Mouse (Mus musculus) forebrain, embryonic 12.5 days (tissue): ENCODE measurements around the gene Rps6kb2. TPM values are rescaled to one million over a fixed set of nuclear protein-coding genes. Genes with fewer than 3 reads are reported as not detected.
"Not testable (repeated sequence)": the region's sequence is repeated elsewhere in the genome, so short reads cannot be mapped to it uniquely, and the experiment has no call there.

Source experiments
- ATAC-seq: fragments of 200-750 bp; cut with Nextera tagmentation; 2 replicates; pipeline ENCODE4 v1.8.0; 2017; ENCODE audit warnings: moderate TSS enrichment; ENCODE audit not compliant: low FRiP score
- H3K27ac ChIP-seq: fragments of 300-500 bp; sonication (generic); 2 replicates; pipeline ENCODE4 v1.5.1; 2016; ENCODE audit warnings: mild to moderate bottlenecking
- H3K27me3 ChIP-seq: fragments of 300-500 bp; sonication (generic); 2 replicates; pipeline ENCODE4 v1.6.1; 2016; ENCODE audit warnings: mild to moderate bottlenecking
- H3K36me3 ChIP-seq: fragments of 300-500 bp; sonication (generic); replicated peaks from 2 replicates; pipeline ENCODE4 v1.6.1; 2016; ENCODE audit warnings: mild to moderate bottlenecking
- H3K4me1 ChIP-seq: fragments of 300-500 bp; sonication (generic); 2 replicates; pipeline ENCODE4 v1.6.1; 2016
- H3K4me2 ChIP-seq: fragments of 300-500 bp; sonication (generic); 2 replicates; pipeline ENCODE4 v1.6.1; 2016; ENCODE audit warnings: mild to moderate bottlenecking, moderate library complexity
- H3K4me3 ChIP-seq: fragments of 300-500 bp; sonication (generic); replicated peaks from 2 replicates; pipeline ENCODE4 v1.5.1; 2016; ENCODE audit warnings: mild to moderate bottlenecking
- H3K9ac ChIP-seq: fragments of 300-500 bp; sonication (generic); 2 replicates; pipeline ENCODE4 v1.6.1; 2016; ENCODE audit warnings: mild to moderate bottlenecking
- H3K9me3 ChIP-seq: fragments of 300-500 bp; sonication (generic); 2 replicates; pipeline ENCODE4 v1.6.1; 2016
- WGBS: fragments of 180-500 bp; shearing (Covaris S2); methylation state at CpG from one replicate; pipeline ENCODE4 v1.1.7; 2016; 5-methylcytosine and 5-hydroxymethylcytosine counted together
- polyA plus RNA-seq: library from polyadenylated mRNA; unstranded; fragments of >200 nt; fragmentation: Nextera tagmentation; extraction: Ambion mirVana; gene quantifications from 2 replicates; pipeline ENCODE4 v1.2.1, GENCODE M21; 2016

Rps6kb2 gene
- polyA plus RNA-seq, 1 experiment from 2014 or later = 59.5 TPM

- no peak within 1 kb of the TSS for H3K9ac ChIP-seq
- ATAC-seq = no peak
- no peak within 1 kb of the TSS for H3K4me3 ChIP-seq
- H3K27ac ChIP-seq = no peak within 1 kb of the TSS
- H3K4me1 ChIP-seq = peaks cover 15% of the 10 kb centered on the region
- H3K9me3 ChIP-seq = no peaks in the 10 kb centered on the region
- no peak within 1 kb of the TSS for H3K4me2 ChIP-seq
- H3K36me3 ChIP-seq = no peaks in the 10 kb centered on the region
- WGBS = 90% methylated on average over 7 of the region's 7 CpGs
- peaks cover 4% of the 10 kb centered on the region; the same call in 1 of the 2 replicates for H3K27me3 ChIP-seq
Measured at GRCm38 (mm10) chr19:4143759-4144268, 19.3 kb downstream of the Rps6kb2 start, which contains the start of gene Cabp4. TSS of gene Cabp4 (minus strand) at chr19:4144033.

- 91% methylated on average over 18 of the region's 18 CpGs for WGBS
- Histone ChIP-seq H3K4me2 (no peak overlapping the region), H3K4me3 (no peak overlapping the region), H3K36me3 (no peaks in the 10 kb centered on the region), H3K27me3 (peaks cover 4% of the 10 kb centered on the region; the same call in 1 of the 2 replicates), H3K9me3 (no peaks in the 10 kb centered on the region), H3K9ac (no peak overlapping the region), H3K4me1 (peaks cover 7% of the 10 kb centered on the region), H3K27ac (no peak overlapping the region)
- no peak for ATAC-seq
Measured at GRCm38 (mm10) chr19:4142416-4143173, 20.6 kb downstream of the Rps6kb2 start.

- H3K27me3 ChIP-seq = peaks cover 4% of the 10 kb centered on the region; the same call in 1 of the 2 replicates
- no peak for ATAC-seq
- H3K36me3 ChIP-seq = no peaks in the 10 kb centered on the region
- no peak overlapping the region for H3K27ac ChIP-seq
- H3K9ac ChIP-seq = no peak overlapping the region
- peaks cover 5% of the 10 kb centered on the region; the same call in 1 of the 2 replicates for H3K4me1 ChIP-seq
- 82% methylated on average over 6 of the region's 6 CpGs for WGBS
- no peaks in the 10 kb centered on the region for H3K9me3 ChIP-seq
- H3K4me2 ChIP-seq = no peak overlapping the region
- no peak overlapping the region for H3K4me3 ChIP-seq
Measured at GRCm38 (mm10) chr19:4140147-4140546, 23.0 kb downstream of the Rps6kb2 start.

GRCm38 (mm10) chr19:4139446-4139845 lies 23.7 kb downstream of the Rps6kb2 start, which contains the start of gene Gpr152:
TSS of gene Gpr152 (plus strand) at chr19:4139787.
- H3K36me3 ChIP-seq = no peaks in the 10 kb centered on the region
- no peaks in the 10 kb centered on the region for H3K9me3 ChIP-seq
- ATAC-seq = no peak
- WGBS = 67% methylated on average over 2 of the region's 2 CpGs
- H3K4me3 ChIP-seq = no peak within 1 kb of the TSS
- H3K27ac ChIP-seq = no peak within 1 kb of the TSS
- no peak within 1 kb of the TSS for H3K4me2 ChIP-seq
- no peak within 1 kb of the TSS for H3K9ac ChIP-seq
- H3K4me1 ChIP-seq = peaks cover 5% of the 10 kb centered on the region; the same call in 1 of the 2 replicates
- peaks cover 4% of the 10 kb centered on the region; the same call in 1 of the 2 replicates for H3K27me3 ChIP-seq

GRCm38 (mm10) chr19:4137913-4138312 lies 25.2 kb downstream of the Rps6kb2 start:
- WGBS = 83% methylated on average over 5 of the region's 5 CpGs

GRCm38 (mm10) chr19:4136463-4136862 lies 26.7 kb downstream of the Rps6kb2 start:
- Histone ChIP-seq H3K4me1 (peaks cover 5% of the 10 kb centered on the region; the same call in 1 of the 2 replicates), H3K4me3 (no peak overlapping the region), H3K9me3 (no peaks in the 10 kb centered on the region), H3K27ac (no peak overlapping the region), H3K9ac (no peak overlapping the region), H3K4me2 (no peak overlapping the region), H3K27me3 (no peaks in the 10 kb centered on the region; the same call in 1 of the 2 replicates), H3K36me3 (peaks cover 18% of the 10 kb centered on the region)
- 71% methylated on average over 5 of the region's 5 CpGs for WGBS
- no peak for ATAC-seq

More at GRCm38 (mm10) chr19:4137913-4138312, 25.2 kb downstream of the Rps6kb2 start:
- Histone ChIP-seq H3K9ac (no peak overlapping the region), H3K4me1 (peaks cover 5% of the 10 kb centered on the region; the same call in 1 of the 2 replicates), H3K27me3 (peaks cover under 1% of the 10 kb centered on the region; the same call in 1 of the 2 replicates), H3K4me2 (no peak overlapping the region), H3K36me3 (peaks cover 4% of the 10 kb centered on the region), H3K4me3 (no peak overlapping the region), H3K27ac (no peak overlapping the region), H3K9me3 (no peaks in the 10 kb centered on the region)
- ATAC-seq = no peak

GRCm38 (mm10) chr19:4135963-4136345 lies 27.2 kb downstream of the Rps6kb2 start:
- not testable (repeated sequence) for H3K4me2 ChIP-seq, H3K4me3 ChIP-seq, H3K27ac ChIP-seq, H3K9ac ChIP-seq, H3K4me1 ChIP-seq, H3K9me3 ChIP-seq, ATAC-seq, H3K27me3 ChIP-seq
- whole genome bisulfite sequencing = 28% methylated on average over 8 of the region's 8 CpGs
- H3K36me3 ChIP-seq = peaks cover 23% of the 10 kb centered on the region

- H3K27me3 ChIP-seq, H3K9ac ChIP-seq, H3K9me3 ChIP-seq, ATAC-seq, H3K27ac ChIP-seq, H3K4me1 ChIP-seq, H3K4me3 ChIP-seq, H3K4me2 ChIP-seq: not testable (repeated sequence)
- peaks cover 24% of the 10 kb centered on the region for H3K36me3 ChIP-seq
- 88% methylated on average over 6 of the region's 6 CpGs for WGBS
Measured at GRCm38 (mm10) chr19:4135229-4135962, 27.8 kb downstream of the Rps6kb2 start.

- ATAC-seq = no peak
- no peak overlapping the region for H3K27ac ChIP-seq
- no peaks in the 10 kb centered on the region for H3K27me3 ChIP-seq
- H3K4me2 ChIP-seq = no peak overlapping the region
- no peak overlapping the region for H3K9ac ChIP-seq
- no peaks in the 10 kb centered on the region for H3K9me3 ChIP-seq
- H3K4me3 ChIP-seq = no peak overlapping the region
- peaks cover 29% of the 10 kb centered on the region for H3K36me3 ChIP-seq
- 89% methylated on average over 4 of the region's 4 CpGs for whole genome bisulfite sequencing
- peaks cover 4% of the 10 kb centered on the region; the same call in 1 of the 2 replicates for H3K4me1 ChIP-seq
Measured at GRCm38 (mm10) chr19:4134354-4134753, 28.8 kb downstream of the Rps6kb2 start.

- Histone ChIP-seq H3K9ac (no peak overlapping the region), H3K27ac (no peak overlapping the region), H3K27me3 (no peaks in the 10 kb centered on the region), H3K36me3 (peaks cover 49% of the 10 kb centered on the region), H3K4me2 (no peak overlapping the region), H3K4me3 (no peak overlapping the region), H3K9me3 (no peaks in the 10 kb centered on the region), H3K4me1 (peaks cover 10% of the 10 kb centered on the region)
- WGBS = 80% methylated on average over 2 of the region's 2 CpGs
- ATAC-seq = no peak
Measured at GRCm38 (mm10) chr19:4131768-4132167, 31.4 kb downstream of the Rps6kb2 start.

GRCm38 (mm10) chr19:4131075-4131474 lies 32.1 kb downstream of the Rps6kb2 start:
- H3K27ac ChIP-seq = no peak overlapping the region
- H3K9ac ChIP-seq = no peak overlapping the region
- H3K4me1 ChIP-seq = peaks cover 15% of the 10 kb centered on the region
- no peak overlapping the region for H3K4me3 ChIP-seq
- ATAC-seq = no peak
- no peaks in the 10 kb centered on the region for H3K27me3 ChIP-seq
- H3K9me3 ChIP-seq = no peaks in the 10 kb centered on the region
- 93% methylated on average over 5 of the region's 5 CpGs for WGBS
- H3K36me3 ChIP-seq = peaks cover 49% of the 10 kb centered on the region
- H3K4me2 ChIP-seq = no peak overlapping the region

GRCm38 (mm10) chr19:4130106-4130505 lies 33.0 kb downstream of the Rps6kb2 start:
- peaks cover 49% of the 10 kb centered on the region for H3K36me3 ChIP-seq
- no peak overlapping the region for H3K4me3 ChIP-seq
- H3K9ac ChIP-seq = no peak overlapping the region
- peaks cover 18% of the 10 kb centered on the region for H3K4me1 ChIP-seq
- 92% methylated on average over 4 of the region's 4 CpGs for WGBS
- no peak overlapping the region for H3K4me2 ChIP-seq
- H3K9me3 ChIP-seq = no peaks in the 10 kb centered on the region
- H3K27ac ChIP-seq = no peak overlapping the region
- no peaks in the 10 kb centered on the region for H3K27me3 ChIP-seq
- no peak for ATAC-seq
